Mouse (Mus musculus): ENCODE results near the gene Ptdss2.

- TF ChIP-seq POLR2A (IDR thresholded peaks at IDR 0.05; ENCODE audit: low read depth, low read length) (no peak), CTCF (conservative IDR thresholded peaks at IDR 0.05; ENCODE audit: insufficient read depth, insufficient read length, low read depth, low read length) (no peak)
These were observed 22.5 kb downstream of the Ptdss2 start for GRCm38 (mm10) chr7:141144650-141145049.

All from kidney, adult 2 months (tissue).